8 mouse cellular contexts compared by ENCODE assay signal in genomic region chr1:160080800-160081436, GRCm38 (mm10). TPM values are rescaled to one million over a fixed set of nuclear protein-coding genes. Genes with fewer than 3 reads are reported as not detected.
DNase-seq lines count a peak whose midpoint lies in the region; ATAC-seq and TF ChIP-seq lines count a peak whose summit lies in the region.

No protein-coding gene starts in this region.

- H3K9ac ChIP-seq in kidney, embryonic 15.5 days = no peak overlapping the region
- no peak overlapping the region for H3K9ac ChIP-seq in limb, embryonic 14.5 days (ENCODE audit: low read depth, low read length, severe bottlenecking)

- H3K27me3 ChIP-seq in kidney, embryonic 15.5 days = no peaks in the 10 kb centered on the region; the same call in 1 of the 2 replicates
- no peaks in the 10 kb centered on the region for H3K27me3 ChIP-seq in limb, embryonic 14.5 days (ENCODE audit: control insufficient read depth, insufficient read depth, low read length)

- H3K4me2 ChIP-seq in kidney, embryonic 15.5 days = no peak overlapping the region
- no peak overlapping the region for H3K4me2 ChIP-seq in limb, embryonic 14.5 days (replicated peaks; ENCODE audit: low read depth, low read length, severe bottlenecking)

- H3K9me3 ChIP-seq in kidney, embryonic 15.5 days (replicated peaks) = no peaks in the 10 kb centered on the region
- no peaks in the 10 kb centered on the region for H3K9me3 ChIP-seq in limb, embryonic 14.5 days (ENCODE audit: control insufficient read depth, low read length)

- 30% methylated on average over 2 of the region's 2 CpGs for whole genome bisulfite sequencing in kidney, embryonic 15.5 days
- WGBS in limb, embryonic 14.5 days = 19% methylated on average over 2 of the region's 2 CpGs

- peak; percentile 47; the same call in 1 of the 2 replicates for ATAC-seq in kidney, embryonic 15.5 days (replicated peaks; ENCODE audit: low FRiP score)
- ATAC-seq in limb, embryonic 14.5 days (ENCODE audit: low FRiP score, low read depth) = 0 out of 2 replicates have a peak, but pooled peaks have one; percentile 44
- peak; percentile 59 for ATAC-seq in monocyte, adult 5-6 weeks (replicated peaks; ENCODE audit: insufficient number of reproducible peaks, low FRiP score, low TSS enrichment, poor library complexity, severe bottlenecking)

- TF ChIP-seq POLR2A in limb, embryonic 14.5 days (IDR thresholded peaks at IDR 0.05; ENCODE audit: borderline replicate concordance, extremely low read depth, insufficient read depth, insufficient read length) = no peak

- H3K4me1 ChIP-seq in kidney, embryonic 15.5 days = no peaks in the 10 kb centered on the region
- H3K4me1 ChIP-seq in limb, embryonic 14.5 days (ENCODE audit: control insufficient read depth, insufficient read depth, low read length) = no peaks in the 10 kb centered on the region

- H3K4me3 ChIP-seq in kidney, embryonic 15.5 days (replicated peaks) = no peak overlapping the region
- no peak overlapping the region for H3K4me3 ChIP-seq in limb, embryonic 14.5 days (replicated peaks; ENCODE audit: low read length)

- H3K36me3 ChIP-seq in kidney, embryonic 15.5 days = no peaks in the 10 kb centered on the region
- no peaks in the 10 kb centered on the region for H3K36me3 ChIP-seq in limb, embryonic 14.5 days (ENCODE audit: control insufficient read depth, insufficient read depth, low read length)

- DNase-seq in B cell, adult 2 months = peak; percentile 91 to 92
- DNase-seq in adrenal gland, postnatal 10 days = peak; percentile 89
- peak; percentile 58 for DNase-seq in embryo, embryonic 11.5 days (ENCODE audit: low read depth, low spot score)
- peak; percentile 51 to 76 for DNase-seq in gastrocnemius, postnatal 4 days (ENCODE audit: low spot score in 2 of 2)
- DNase-seq in limb, embryonic 14.5 days (ENCODE audit: low spot score) = peak; percentile 76
- peak; percentile 83 to 94 for DNase-seq in spleen, postnatal 4 days (ENCODE audit: low spot score in 2 of 2)

- H3K27ac ChIP-seq in kidney, embryonic 15.5 days = no peak overlapping the region
- no peak overlapping the region for H3K27ac ChIP-seq in limb, embryonic 14.5 days (replicated peaks; ENCODE audit: low read depth, low read length)

RNA-seq across cellular contexts. Expression of gene 4930523C07Rik, which starts 36.7 kb away (rescaled TPM):
- 10 to 100 TPM; 22.3 to 27.8 TPM for total RNA-seq in adrenal gland, postnatal 10 days (2021)
- 10 to 100 TPM; 13.5 to 16.9 TPM for total RNA-seq in gastrocnemius, postnatal 4 days (2021)
- polyA plus RNA-seq in kidney, embryonic 15.5 days (2015; fragmentation: Nextera tagmentation; extraction: Ambion mirVana) = 20.5 and 26.0 TPM in 2 replicates
- 6.2 and 9.5 TPM in 2 replicates for polyA plus RNA-seq in limb, embryonic 14.5 days (2012; rRNA removed)
- 21.5 and 21.8 TPM in 2 replicates for polyA plus RNA-seq in limb, embryonic 14.5 days (2014; fragmentation: Nextera tagmentation; extraction: Ambion mirVana)
- total RNA-seq in monocyte, adult 5-6 weeks (2017) = 80.4 to 126 TPM (median 107 TPM) in 3 replicates
